Mouse (Mus musculus) forebrain, embryonic 15.5 days (tissue): Measurements from ENCODE around the gene Zkscan17. TPM values are rescaled to one million over a fixed set of nuclear protein-coding genes. Genes with fewer than 3 reads are reported as not detected.

Experiments used
- ATAC-seq: fragments of 200-750 bp; cut with Nextera tagmentation; replicated peaks from 2 replicates; pipeline ENCODE4 v1.8.0; 2017; ENCODE audit warnings: mild to moderate bottlenecking, moderate TSS enrichment, moderate library complexity
- H3K27ac ChIP-seq: fragments of 300-500 bp; sonication (generic); replicated peaks from 2 replicates; pipeline ENCODE4 v1.5.1; 2015; ENCODE audit warnings: mild to moderate bottlenecking, inconsistent platforms
- H3K27me3 ChIP-seq: fragments of 300-500 bp; sonication (generic); 2 replicates; pipeline ENCODE4 v1.6.1; 2015; ENCODE audit warnings: inconsistent platforms
- H3K36me3 ChIP-seq: fragments of 300-500 bp; sonication (generic); 2 replicates; pipeline ENCODE4 v1.6.1; 2015; ENCODE audit warnings: mild to moderate bottlenecking, inconsistent platforms
- H3K4me1 ChIP-seq: fragments of 300-500 bp; sonication (generic); 2 replicates; pipeline ENCODE4 v1.6.1; 2015; ENCODE audit warnings: inconsistent platforms
- H3K4me2 ChIP-seq: fragments of 300-500 bp; sonication (generic); replicated peaks from 2 replicates; pipeline ENCODE4 v1.6.1; 2015; ENCODE audit warnings: mild to moderate bottlenecking, inconsistent platforms
- H3K4me3 ChIP-seq: fragments of 300-500 bp; sonication (generic); 2 replicates; pipeline ENCODE4 v1.5.1; 2015; ENCODE audit warnings: mild to moderate bottlenecking, inconsistent platforms
- H3K9ac ChIP-seq: fragments of 300-500 bp; sonication (generic); replicated peaks from 2 replicates; pipeline ENCODE4 v1.6.1; 2015; ENCODE audit warnings: mild to moderate bottlenecking, inconsistent platforms
- H3K9me3 ChIP-seq: fragments of 300-500 bp; sonication (generic); 2 replicates; pipeline ENCODE4 v1.6.1; 2016; ENCODE audit warnings: inconsistent platforms
- WGBS: fragments of 180-500 bp; shearing (Covaris S2); methylation state at CpG from one replicate; pipeline ENCODE4 v1.1.7; 2015; ENCODE audit warnings: mixed read lengths; 5-methylcytosine and 5-hydroxymethylcytosine counted together
- polyA plus RNA-seq: library from polyadenylated mRNA; unstranded; fragments of >200 nt; fragmentation: Nextera tagmentation; extraction: Ambion mirVana; gene quantifications from 2 replicates; pipeline ENCODE4 v1.2.1, GENCODE M21; 2015

The Zkscan17 gene
- polyA plus RNA-seq, 1 experiment from 2014 or later: 17.2 TPM

- no peak for ATAC-seq
- Histone ChIP-seq H3K36me3 (no peaks in the 10 kb centered on the region), H3K4me2 (no peak overlapping the region), H3K4me1 (no peaks in the 10 kb centered on the region), H3K27me3 (no peaks in the 10 kb centered on the region), H3K27ac (no peak overlapping the region), H3K9me3 (no peaks in the 10 kb centered on the region), H3K9ac (no peak overlapping the region), H3K4me3 (no peak overlapping the region)
- 85% methylated on average over 3 of the region's 3 CpGs for WGBS
These were observed 13.6 kb upstream of the Zkscan17 start for GRCm38 (mm10) chr11:59540123-59540522.

- no peaks in the 10 kb centered on the region for H3K9me3 ChIP-seq
- WGBS: 44% methylated on average over 11 of the region's 11 CpGs
- H3K4me2 ChIP-seq: no peak overlapping the region
- H3K27ac ChIP-seq: no peak overlapping the region
- ATAC-seq: no peak
- H3K9ac ChIP-seq: no peak overlapping the region
- no peaks in the 10 kb centered on the region for H3K36me3 ChIP-seq
- H3K4me3 ChIP-seq: no peak overlapping the region
- H3K27me3 ChIP-seq: no peaks in the 10 kb centered on the region
- H3K4me1 ChIP-seq: no peaks in the 10 kb centered on the region
These were observed 11.8 kb upstream of the Zkscan17 start for GRCm38 (mm10) chr11:59538387-59538786.

GRCm38 (mm10) chr11:59537218-59538130, 10.9 kb upstream of the Zkscan17 start:
- 79% methylated on average over 16 of the region's 16 CpGs for WGBS
- Histone ChIP-seq H3K27me3 (no peaks in the 10 kb centered on the region), H3K9ac (no peak overlapping the region), H3K36me3 (no peaks in the 10 kb centered on the region), H3K4me1 (no peaks in the 10 kb centered on the region), H3K9me3 (no peaks in the 10 kb centered on the region), H3K4me3 (no peak overlapping the region), H3K4me2 (no peak overlapping the region), H3K27ac (no peak overlapping the region)
- no peak for ATAC-seq

- no peaks in the 10 kb centered on the region for H3K9me3 ChIP-seq
- no peak overlapping the region for H3K4me3 ChIP-seq
- no peaks in the 10 kb centered on the region for H3K36me3 ChIP-seq
- H3K27ac ChIP-seq: no peak overlapping the region
- WGBS: 89% methylated on average over 5 of the region's 5 CpGs
- no peaks in the 10 kb centered on the region for H3K27me3 ChIP-seq
- no peak for ATAC-seq
- no peak overlapping the region for H3K4me2 ChIP-seq
- H3K4me1 ChIP-seq: peaks cover 7% of the 10 kb centered on the region; the same call in 1 of the 2 replicates
- no peak overlapping the region for H3K9ac ChIP-seq
These were observed 5.0 kb upstream of the Zkscan17 start for GRCm38 (mm10) chr11:59531562-59531961.

- H3K4me3 ChIP-seq: no peak overlapping the region
- H3K27me3 ChIP-seq: no peaks in the 10 kb centered on the region
- H3K36me3 ChIP-seq: no peaks in the 10 kb centered on the region
- no peak overlapping the region for H3K9ac ChIP-seq
- H3K4me1 ChIP-seq: peaks cover 7% of the 10 kb centered on the region; the same call in 1 of the 2 replicates
- WGBS: 61% methylated on average over 6 of the region's 6 CpGs
- H3K9me3 ChIP-seq: no peaks in the 10 kb centered on the region
- H3K27ac ChIP-seq: no peak overlapping the region
- no peak overlapping the region for H3K4me2 ChIP-seq
- ATAC-seq: no peak; the same call in 1 of the 2 replicates
These were observed 4.5 kb upstream of the Zkscan17 start for GRCm38 (mm10) chr11:59530870-59531535.

- Histone ChIP-seq H3K27ac (no peak overlapping the region), H3K9ac (no peak overlapping the region), H3K4me1 (peaks cover 7% of the 10 kb centered on the region; the same call in 1 of the 2 replicates), H3K36me3 (no peaks in the 10 kb centered on the region), H3K4me3 (no peak overlapping the region), H3K27me3 (no peaks in the 10 kb centered on the region), H3K4me2 (no peak overlapping the region), H3K9me3 (no peaks in the 10 kb centered on the region)
- 85% methylated on average over 5 of the region's 5 CpGs for WGBS
- no peak for ATAC-seq
These were observed 3.7 kb upstream of the Zkscan17 start for GRCm38 (mm10) chr11:59530221-59530620.

GRCm38 (mm10) chr11:59525237-59525636, 1.3 kb downstream of the Zkscan17 start:
- 7% methylated on average over 10 of the region's 10 CpGs for WGBS
- no peak for ATAC-seq

GRCm38 (mm10) chr11:59524150-59524549, 2.4 kb downstream of the Zkscan17 start:
- no peak overlapping the region for H3K9ac ChIP-seq
- no peaks in the 10 kb centered on the region for H3K4me1 ChIP-seq
- ATAC-seq: no peak
- WGBS: 99% methylated on average over 2 of the region's 2 CpGs
- H3K27ac ChIP-seq: no peak overlapping the region
- H3K36me3 ChIP-seq: no peaks in the 10 kb centered on the region
- no peaks in the 10 kb centered on the region for H3K9me3 ChIP-seq
- H3K27me3 ChIP-seq: no peaks in the 10 kb centered on the region
- no peak overlapping the region for H3K4me2 ChIP-seq
- H3K4me3 ChIP-seq: no peak overlapping the region

More at GRCm38 (mm10) chr11:59525237-59525636, 1.3 kb downstream of the Zkscan17 start:
- no peak overlapping the region for H3K27ac ChIP-seq
- H3K9ac ChIP-seq: no peak overlapping the region
- H3K27me3 ChIP-seq: no peaks in the 10 kb centered on the region
- no peak overlapping the region for H3K4me3 ChIP-seq
- no peaks in the 10 kb centered on the region for H3K9me3 ChIP-seq
- H3K36me3 ChIP-seq: no peaks in the 10 kb centered on the region
- H3K4me2 ChIP-seq: no peak overlapping the region
- H3K4me1 ChIP-seq: no peaks in the 10 kb centered on the region

GRCm38 (mm10) chr11:59519741-59520495, 6.6 kb downstream of the Zkscan17 start:
- WGBS: 66% methylated on average over 6 of the region's 6 CpGs
- Histone ChIP-seq H3K4me3 (no peak overlapping the region), H3K27ac (no peak overlapping the region), H3K4me2 (no peak overlapping the region), H3K4me1 (no peaks in the 10 kb centered on the region), H3K9me3 (no peaks in the 10 kb centered on the region), H3K36me3 (no peaks in the 10 kb centered on the region), H3K9ac (no peak overlapping the region), H3K27me3 (no peaks in the 10 kb centered on the region)
- no peak for ATAC-seq

- no peak for ATAC-seq
- no peaks in the 10 kb centered on the region for H3K36me3 ChIP-seq
- no peaks in the 10 kb centered on the region for H3K9me3 ChIP-seq
- H3K4me1 ChIP-seq: no peaks in the 10 kb centered on the region
- no peak overlapping the region for H3K4me2 ChIP-seq
- 77% methylated on average over 10 of the region's 10 CpGs for WGBS
- H3K4me3 ChIP-seq: no peak overlapping the region
- H3K9ac ChIP-seq: no peak overlapping the region
- no peaks in the 10 kb centered on the region for H3K27me3 ChIP-seq
- H3K27ac ChIP-seq: no peak overlapping the region
These were observed 8.3 kb downstream of the Zkscan17 start for GRCm38 (mm10) chr11:59518226-59518625.

- no peaks in the 10 kb centered on the region for H3K4me1 ChIP-seq
- no peak for ATAC-seq
- H3K27ac ChIP-seq: no peak overlapping the region
- H3K36me3 ChIP-seq: no peaks in the 10 kb centered on the region
- H3K4me3 ChIP-seq: no peak overlapping the region
- no peak overlapping the region for H3K4me2 ChIP-seq
- H3K9ac ChIP-seq: no peak overlapping the region
- WGBS: 96% methylated on average over 1 of the region's 1 CpGs
- H3K9me3 ChIP-seq: no peaks in the 10 kb centered on the region
- no peaks in the 10 kb centered on the region for H3K27me3 ChIP-seq
These were observed 9.1 kb downstream of the Zkscan17 start for GRCm38 (mm10) chr11:59517441-59517840.

GRCm38 (mm10) chr11:59514789-59515188, 11.8 kb downstream of the Zkscan17 start:
- Histone ChIP-seq H3K4me3 (no peak overlapping the region), H3K36me3 (peaks cover 8% of the 10 kb centered on the region), H3K9me3 (no peaks in the 10 kb centered on the region), H3K27me3 (no peaks in the 10 kb centered on the region), H3K4me2 (no peak overlapping the region), H3K4me1 (no peaks in the 10 kb centered on the region), H3K9ac (no peak overlapping the region), H3K27ac (no peak overlapping the region)
- WGBS: 61% methylated on average over 3 of the region's 3 CpGs
- no peak for ATAC-seq
